Mouse (Mus musculus): ENCODE data around the gene Sgsh.
A peak's percentile ranks its signal among the peaks of the same experiment; 100 is the strongest.

Gene Sgsh

DNA sequence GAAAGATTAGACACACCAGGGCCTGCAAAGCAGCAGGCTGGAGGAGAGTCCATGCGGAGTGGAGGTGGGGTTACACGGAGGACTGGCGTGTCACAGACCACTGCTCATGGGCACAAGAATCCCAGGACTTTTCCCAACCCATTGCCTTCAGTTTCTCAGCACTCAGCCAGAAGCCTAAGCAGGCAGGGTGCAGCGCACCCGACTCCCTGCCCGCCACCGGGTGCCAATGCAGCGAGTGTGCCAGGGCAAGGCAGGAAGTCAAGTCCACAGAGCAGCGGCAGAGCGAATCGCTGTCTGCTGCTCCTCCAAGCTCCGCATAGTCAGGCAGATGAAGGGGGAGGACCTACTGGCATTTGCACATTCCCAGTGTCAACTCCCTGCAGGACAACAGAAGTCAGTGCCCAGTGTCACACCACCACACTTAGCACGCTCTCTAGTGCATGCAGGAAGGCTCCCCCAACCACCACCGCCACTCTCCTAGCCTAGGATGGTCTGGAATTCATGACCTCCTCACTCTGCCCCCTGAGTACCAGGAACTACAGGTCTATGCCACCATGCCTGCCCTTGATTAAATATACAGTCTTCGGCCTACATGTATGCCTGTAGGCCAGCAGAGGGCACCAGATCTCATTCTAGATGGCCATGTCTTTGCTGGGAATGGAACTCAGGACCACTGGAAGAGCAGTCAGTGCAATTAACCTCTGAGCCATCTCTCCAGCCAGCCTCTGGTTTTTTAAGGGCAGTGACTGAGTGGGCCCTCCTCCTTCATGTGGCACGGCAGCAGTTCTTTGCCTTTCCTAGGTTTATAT, 50.2 kb downstream of the Sgsh start:
- peak; percentile 37 for DNase-seq

DNA sequence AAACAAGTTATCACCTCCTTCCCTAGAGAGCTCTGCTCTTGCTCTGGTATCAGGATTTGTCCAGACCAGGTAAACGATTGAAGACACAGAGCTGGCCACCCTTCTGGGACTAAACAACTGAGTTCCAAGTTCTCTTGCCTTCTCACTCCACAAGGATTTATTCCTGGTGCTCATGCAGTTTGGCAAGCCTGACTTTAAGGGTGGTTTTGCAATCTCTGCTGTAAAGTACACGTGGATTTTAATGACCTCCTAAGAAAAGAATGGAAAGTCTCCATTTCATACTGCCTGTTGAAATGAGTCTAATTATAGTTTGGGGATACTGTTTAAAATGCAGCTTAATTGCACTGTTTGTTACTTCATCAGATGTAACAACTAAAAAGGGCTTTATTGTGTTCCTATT, 54.4 kb downstream of the Sgsh start:
- DNase-seq: no peak

DNA sequence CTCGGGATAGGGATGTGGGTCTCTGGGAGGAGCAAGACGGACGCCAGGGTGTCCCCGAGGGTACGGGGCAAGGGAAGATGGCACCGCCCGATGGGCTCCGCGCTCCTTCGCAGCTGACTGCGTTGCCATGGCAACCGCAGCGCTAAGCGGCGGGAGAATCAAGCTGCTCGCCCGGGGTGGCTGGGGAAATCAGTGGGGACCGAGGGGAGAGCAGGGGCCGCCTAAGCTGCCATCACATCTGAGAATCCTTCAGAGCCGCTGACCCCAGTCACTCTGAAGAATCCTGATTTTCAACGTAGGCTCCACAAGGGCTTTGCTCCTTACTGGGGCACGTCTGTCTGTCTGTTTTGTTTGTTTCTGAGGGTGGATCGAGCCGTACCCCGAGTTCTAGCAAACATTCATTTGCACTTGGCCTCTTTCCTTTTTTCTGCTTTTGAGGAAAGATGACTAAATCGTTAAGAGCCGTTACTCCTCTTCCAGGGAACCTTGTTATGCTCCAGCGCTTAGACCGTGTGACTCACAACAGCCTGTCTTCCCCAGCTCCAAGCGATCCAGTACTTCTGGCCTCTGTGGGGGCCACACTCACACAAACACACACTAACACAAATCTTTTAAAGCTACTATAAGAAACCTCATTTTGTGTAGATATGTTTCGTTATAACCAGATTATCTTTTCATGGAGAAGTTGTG, 54.9 kb downstream of the Sgsh start:
- no peak for DNase-seq

DNA sequence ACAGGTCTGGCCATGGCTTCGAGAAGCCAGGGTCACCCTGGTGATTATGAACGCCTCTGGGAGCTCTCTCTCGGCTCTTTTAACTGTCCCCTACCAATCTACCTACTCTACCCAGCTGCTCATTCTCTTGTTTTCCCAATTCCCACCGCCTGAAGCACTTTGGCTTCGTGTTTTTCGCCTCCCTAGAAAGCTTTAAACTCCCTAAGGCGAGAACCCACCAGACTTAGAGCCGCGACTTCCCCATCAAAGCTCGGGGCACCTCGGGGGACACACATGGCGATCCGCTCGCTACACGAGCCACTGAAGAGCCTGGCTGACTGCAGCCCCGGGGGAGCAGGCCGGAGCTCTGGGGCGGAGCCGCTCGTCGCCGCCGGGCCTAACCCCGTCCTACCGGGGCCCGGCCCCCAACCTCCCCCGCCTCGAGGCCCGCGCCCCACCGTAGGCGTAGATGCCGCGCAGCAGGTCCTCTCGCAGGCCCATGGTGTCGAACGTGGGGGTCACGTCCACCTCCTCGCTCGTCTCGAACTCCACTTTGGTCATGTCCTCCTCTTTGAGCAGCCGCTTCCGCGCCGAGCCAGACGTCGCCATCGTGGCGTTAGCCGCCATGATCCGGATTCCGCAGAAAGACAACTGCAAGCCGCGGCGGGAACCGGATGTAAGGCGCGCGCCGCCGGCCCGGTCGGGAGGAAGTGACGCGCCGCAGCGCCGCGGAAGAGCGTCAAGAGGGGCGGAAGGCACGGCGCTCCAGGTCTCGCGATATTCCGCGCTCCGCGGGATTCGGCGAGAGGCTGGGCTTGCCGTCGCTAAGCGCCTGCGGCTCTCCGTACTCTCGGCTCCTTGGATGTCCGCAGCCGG, 55.7 kb downstream of the Sgsh start, which contains the start of gene Eif4a3:
Gene Eif4a3, minus strand, starts transcription at position 699 of the 855 bp plus-strand sequence.
- peak; percentile 86 for DNase-seq

DNA sequence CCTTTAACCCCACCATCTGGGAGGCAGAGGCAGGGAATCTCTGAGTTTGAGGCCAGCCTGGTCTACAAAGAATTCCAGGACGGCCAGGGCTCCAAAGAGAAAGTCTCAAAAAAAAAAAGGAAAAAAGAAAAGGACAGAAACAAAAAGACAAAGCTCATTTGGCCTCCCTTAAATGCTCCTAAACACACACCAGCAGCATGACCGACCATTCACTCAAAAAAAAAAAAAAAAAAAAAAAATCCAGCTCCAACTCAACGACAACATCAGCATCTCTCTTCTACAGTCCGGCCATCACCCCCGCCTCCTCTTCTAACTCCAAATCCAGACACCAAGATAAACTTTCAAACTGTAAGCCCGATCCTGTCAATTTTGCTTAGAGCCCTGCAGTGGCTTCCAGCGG, 56.4 kb downstream of the Sgsh start:
- no peak for DNase-seq

DNA sequence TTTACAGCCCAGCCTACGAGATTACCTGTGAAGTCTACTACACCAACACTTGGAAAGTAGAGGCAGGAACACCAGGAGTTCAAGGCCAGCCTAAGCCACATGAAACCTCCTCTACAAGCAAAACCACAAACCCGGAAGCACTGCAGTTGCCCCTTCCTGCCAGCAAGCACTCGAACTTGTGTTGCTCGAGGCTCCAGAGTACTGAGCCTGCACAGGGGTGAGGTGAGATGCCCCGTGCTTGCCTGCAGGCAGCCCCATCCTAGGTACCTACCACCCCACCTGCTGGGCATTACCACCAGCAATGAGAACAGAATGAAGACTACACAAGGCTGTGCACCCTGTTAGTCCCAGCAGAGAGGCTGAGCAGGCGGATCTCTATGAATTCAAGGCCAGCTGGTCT, 57.3 kb downstream of the Sgsh start:
- no peak for DNase-seq
